Mouse (Mus musculus) neural tube, postnatal 0 days (tissue): ENCODE measurements around the gene Pltp. TPM values are rescaled to one million over a fixed set of nuclear protein-coding genes. Genes with fewer than 3 reads are reported as not detected.

ENCODE experiments used
- polyA plus RNA-seq: library from polyadenylated mRNA; unstranded; fragments of >200 nt; fragmentation: Nextera tagmentation; extraction: Ambion mirVana; gene quantifications from 2 replicates; pipeline ENCODE4 v1.2.1, GENCODE M21; 2015

Gene Pltp
- polyA plus RNA-seq, result 134 and 140 TPM in 2 replicates

GRCm38 (mm10) chr2:164857101-164857821 is at the start of gene Pltp:
TSS of gene Pltp (minus strand) at chr2:164857711.

GRCm38 (mm10) chr2:164879228-164879567 is 21.7 kb upstream of the Pltp start, which contains the start of gene Pcif1:
TSS of gene Pcif1 (plus strand) at chr2:164879304.

GRCm38 (mm10) chr2:164833314-164833959 is 24.1 kb downstream of the Pltp start, which contains the start of gene Neurl2:
TSS of gene Neurl2 (minus strand) at chr2:164833456.

GRCm38 (mm10) chr2:164832748-164833301 is 24.7 kb downstream of the Pltp start, which contains the start of gene Ctsa:
TSS of gene Ctsa (plus strand) at chr2:164832873.

GRCm38 (mm10) chr2:164828437-164828836 is 29.1 kb downstream of the Pltp start, which contains the start of gene Spata25:
TSS of gene Spata25 (minus strand) at chr2:164828537.

GRCm38 (mm10) chr2:164822636-164823165 is 34.8 kb downstream of the Pltp start, which contains the start of gene Zswim1:
TSS of gene Zswim1 (plus strand) at chr2:164822686.

GRCm38 (mm10) chr2:164804533-164805331 is 52.8 kb downstream of the Pltp start, which contains the start of the genes Acot8 and Zswim3:
TSS of gene Acot8 (minus strand) at chr2:164804882.
TSS of gene Zswim3 (plus strand) at chr2:164805098.

Other genes with a start within 250 kb of the Pltp start
- gene Wfdc6b, start 244.2 kb downstream of the Pltp start, polyA plus RNA-seq, result not detected in 2 replicates
- gene Wfdc8, start 244.1 kb downstream of the Pltp start, polyA plus RNA-seq, result not detected in 2 replicates
- gene Wfdc16, start 218.9 kb downstream of the Pltp start, polyA plus RNA-seq, result not detected in 2 replicates
- not detected in 2 replicates for gene Wfdc10, start 201.7 kb downstream of the Pltp start, polyA plus RNA-seq
- gene Wfdc9, start 201.1 kb downstream of the Pltp start, polyA plus RNA-seq, result not detected in 2 replicates
- not detected in 2 replicates for gene Wfdc11, start 183.6 kb downstream of the Pltp start, polyA plus RNA-seq
- 0.22 TPM in 1 of 2 replicates, not detected in the other for gene Wfdc13, start 172.6 kb downstream of the Pltp start, polyA plus RNA-seq
- gene Spint4, start 159.2 kb downstream of the Pltp start, polyA plus RNA-seq, result not detected in 2 replicates
- gene Spint5, start 142.4 kb downstream of the Pltp start, polyA plus RNA-seq, result not detected in 2 replicates
- 0.58 and 0.88 TPM in 2 replicates for gene Wfdc3, start 111.8 kb downstream of the Pltp start, polyA plus RNA-seq
- 48.0 and 50.3 TPM in 2 replicates for gene Dnttip1, start 111.7 kb downstream of the Pltp start, polyA plus RNA-seq
- gene Ube2c, start 87.8 kb downstream of the Pltp start, polyA plus RNA-seq, result 31.4 and 34.2 TPM in 2 replicates
- 6.6 and 7.2 TPM in 2 replicates for gene Tnnc2, start 77.7 kb downstream of the Pltp start, polyA plus RNA-seq
- 54.9 and 60.8 TPM in 2 replicates for gene Snx21, start 71.9 kb downstream of the Pltp start, polyA plus RNA-seq
- gene Acot8, start 52.8 kb downstream of the Pltp start, polyA plus RNA-seq, result 23.8 and 27.3 TPM in 2 replicates
- gene Zswim3, start 52.6 kb downstream of the Pltp start, polyA plus RNA-seq, result 10.4 and 10.8 TPM in 2 replicates
- 24.9 and 26.5 TPM in 2 replicates for gene Zswim1, start 35.0 kb downstream of the Pltp start, polyA plus RNA-seq
- 0.27 TPM in 1 of 2 replicates, not detected in the other for gene Spata25, start 29.2 kb downstream of the Pltp start, polyA plus RNA-seq
- 101 and 102 TPM in 2 replicates for gene Ctsa, start 24.8 kb downstream of the Pltp start, polyA plus RNA-seq
- 8.1 and 8.5 TPM in 2 replicates for gene Neurl2, start 24.3 kb downstream of the Pltp start, polyA plus RNA-seq
- gene Pcif1, start 21.6 kb upstream of the Pltp start, polyA plus RNA-seq, result 84.1 and 87.1 TPM in 2 replicates
- gene Zfp335, start 54.0 kb upstream of the Pltp start, polyA plus RNA-seq, result 8.1 and 10.7 TPM in 2 replicates
- gene Mmp9, start 83.1 kb upstream of the Pltp start, polyA plus RNA-seq, result 9.1 and 14.6 TPM in 2 replicates
- gene Slc12a5, start 103.1 kb upstream of the Pltp start, polyA plus RNA-seq, result 100 and 111 TPM in 2 replicates
- 39.8 and 51.0 TPM in 2 replicates for gene Ncoa5, start 177.2 kb upstream of the Pltp start, polyA plus RNA-seq
- gene Cd40, start 197.9 kb upstream of the Pltp start, polyA plus RNA-seq, result 3.9 and 4.2 TPM in 2 replicates
- gene 1700025C18Rik, start 233.0 kb upstream of the Pltp start, polyA plus RNA-seq, result not detected in 2 replicates